Mouse (Mus musculus) kidney, embryonic 16.5 days (tissue): ENCODE data around the gene Tnni2. TPM values are rescaled to one million over a fixed set of nuclear protein-coding genes. Genes with fewer than 3 reads are reported as not detected.
A peak's percentile ranks its signal among the peaks of the same experiment; 100 is the strongest.

ENCODE experiments used
- ATAC-seq: fragments of 200-750 bp; cut with Nextera tagmentation; 2 replicates; pipeline ENCODE4 v1.8.0; 2017; ENCODE audit warnings: moderate TSS enrichment; ENCODE audit not compliant: low FRiP score, low TSS enrichment
- H3K27ac ChIP-seq: fragments of 300-500 bp; sonication (generic); 2 replicates; pipeline ENCODE4 v1.5.1; 2014; ENCODE audit warnings: low read length
- H3K27me3 ChIP-seq: fragments of 300-500 bp; sonication (generic); 2 replicates; pipeline ENCODE4 v1.6.1; 2014; ENCODE audit warnings: low read length, control low read depth, mixed read lengths; ENCODE audit not compliant: insufficient read depth
- H3K36me3 ChIP-seq: fragments of 300-500 bp; sonication (generic); 2 replicates; pipeline ENCODE4 v1.6.1; 2014; ENCODE audit warnings: low read length, control low read depth, mixed read lengths; ENCODE audit not compliant: insufficient read depth
- H3K4me1 ChIP-seq: fragments of 300-500 bp; sonication (generic); 2 replicates; pipeline ENCODE4 v1.6.1; 2014; ENCODE audit warnings: low read length, control low read depth, mixed read lengths; ENCODE audit not compliant: insufficient read depth
- H3K4me2 ChIP-seq: fragments of 300-500 bp; sonication (generic); replicated peaks from 2 replicates; pipeline ENCODE4 v1.6.1; 2014; ENCODE audit warnings: low read depth, low read length
- H3K4me3 ChIP-seq: fragments of 300-500 bp; sonication (generic); 2 replicates; pipeline ENCODE4 v1.5.1; 2014; ENCODE audit warnings: mild to moderate bottlenecking, low read length
- H3K9ac ChIP-seq: fragments of 300-500 bp; sonication (generic); replicated peaks from 2 replicates; pipeline ENCODE4 v1.6.1; 2014; ENCODE audit warnings: low read length
- H3K9me3 ChIP-seq: fragments of 300-500 bp; sonication (generic); 2 replicates; pipeline ENCODE4 v1.6.1; 2016; ENCODE audit warnings: low read length, control low read depth
- WGBS: fragments of 180-500 bp; shearing (Covaris S2); extraction: QIAGEN DNeasy Blood & Tissue Kit; methylation state at CpG from one replicate; pipeline ENCODE4 v1.1.7; 2014; 5-methylcytosine and 5-hydroxymethylcytosine counted together
- polyA plus RNA-seq: library from polyadenylated mRNA; unstranded; fragments of >200 nt; fragmentation: Nextera tagmentation; extraction: Ambion mirVana; gene quantifications from 2 replicates; pipeline ENCODE4 v1.2.1, GENCODE M21; 2015

Tnni2 gene
- polyA plus RNA-seq, 1 experiment from 2014 or later, result 12.0 TPM

DNA sequence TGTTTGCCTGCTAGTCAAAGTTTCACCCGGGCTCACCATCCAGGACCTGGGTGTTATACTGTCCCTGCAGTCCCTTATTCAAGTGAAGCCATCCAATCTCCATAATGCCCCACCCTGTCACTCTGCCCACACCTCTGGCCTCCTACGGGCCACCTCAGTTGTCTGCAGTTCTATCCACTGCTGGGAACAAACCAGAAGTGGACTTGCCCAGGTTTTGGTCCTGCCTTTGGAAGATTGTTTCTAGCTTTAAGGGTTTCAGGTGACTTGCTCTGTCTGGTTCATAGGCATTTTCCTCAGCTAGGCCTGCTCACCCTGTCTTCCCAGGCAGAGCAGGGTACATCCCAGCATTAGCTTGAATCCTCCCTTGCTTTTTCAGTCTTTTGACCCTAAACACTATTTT, 13.6 kb downstream of the Tnni2 start:
- Histone ChIP-seq H3K36me3 (no peaks in the 10 kb centered on the region), H3K27ac (peak overlapping the region; percentile 93), H3K27me3 (no peaks in the 10 kb centered on the region), H3K4me3 (no peak overlapping the region), H3K4me2 (no peak overlapping the region), H3K9ac (no peak overlapping the region; the same call in 1 of the 2 replicates), H3K4me1 (peaks cover 39% of the 10 kb centered on the region), H3K9me3 (no peaks in the 10 kb centered on the region)
- 40% methylated on average over 2 of the region's 2 CpGs for WGBS
- no peak for ATAC-seq

DNA sequence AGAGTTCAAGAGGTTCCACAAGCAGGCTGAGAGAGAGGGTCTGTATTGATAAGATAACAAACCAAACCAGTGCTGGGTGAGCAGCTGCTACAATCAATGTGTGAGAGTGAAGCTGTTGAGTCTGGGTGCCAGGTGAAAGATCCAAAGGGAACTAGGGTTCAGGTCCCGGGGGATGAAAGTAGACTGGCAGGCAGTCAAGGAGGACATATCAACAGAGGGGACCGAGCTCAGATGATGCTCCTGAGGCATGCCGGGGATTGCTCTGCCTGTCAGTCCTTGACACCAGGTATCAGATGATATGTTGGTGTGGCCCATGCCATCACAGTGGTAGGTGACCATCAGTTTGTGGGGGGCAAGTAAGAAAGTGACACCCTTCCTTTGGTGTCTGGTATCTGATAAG, 15.2 kb downstream of the Tnni2 start:
- peaks cover 39% of the 10 kb centered on the region for H3K4me1 ChIP-seq

DNA sequence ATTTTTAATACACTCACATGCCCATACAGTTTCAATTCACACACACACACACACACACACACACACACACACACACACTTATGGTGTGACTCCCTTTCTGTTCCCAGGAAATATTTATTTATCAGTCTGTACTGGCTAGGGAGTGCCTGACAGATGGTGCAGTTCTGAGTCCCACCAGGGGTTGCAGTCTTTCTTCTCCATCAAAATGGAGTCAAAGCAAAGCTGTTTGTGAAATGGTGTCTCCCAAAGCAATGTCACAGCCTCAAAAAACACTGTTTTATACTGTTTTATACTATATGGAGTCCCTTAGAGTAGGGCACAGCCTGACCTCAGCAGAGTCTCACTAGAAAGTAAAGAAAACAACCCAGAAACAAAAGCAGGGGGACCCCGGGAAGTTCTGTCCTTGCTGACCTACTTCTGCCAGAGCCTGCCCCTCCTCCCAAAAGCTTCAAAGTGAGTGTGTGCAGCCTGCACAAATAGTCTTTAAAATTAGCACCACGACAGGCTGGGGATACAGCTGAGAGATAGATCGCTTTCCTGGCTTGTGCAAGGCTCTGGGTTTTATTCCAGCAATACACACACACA, 15.7 kb downstream of the Tnni2 start:
- ATAC-seq, result peak; percentile 52
- Histone ChIP-seq H3K4me1 (peaks cover 39% of the 10 kb centered on the region), H3K4me2 (no peak overlapping the region), H3K36me3 (no peaks in the 10 kb centered on the region), H3K27ac (peak overlapping the region; percentile 93), H3K4me3 (no peak overlapping the region), H3K27me3 (no peaks in the 10 kb centered on the region), H3K9ac (peak overlapping the region; percentile 15; the same call in 1 of the 2 replicates), H3K9me3 (no peaks in the 10 kb centered on the region)
- WGBS, result 14% methylated on average over 3 of the region's 3 CpGs

More for the DNA sequence above, 15.2 kb downstream of the Tnni2 start:
- Histone ChIP-seq H3K27me3 (no peaks in the 10 kb centered on the region), H3K4me3 (no peak overlapping the region), H3K9me3 (no peaks in the 10 kb centered on the region), H3K27ac (peak overlapping the region; percentile 93), H3K9ac (peak overlapping the region; percentile 20; the same call in 1 of the 2 replicates), H3K4me2 (no peak overlapping the region), H3K36me3 (no peaks in the 10 kb centered on the region)
- 77% methylated on average over 3 of the region's 3 CpGs for WGBS
- ATAC-seq, result no peak

DNA sequence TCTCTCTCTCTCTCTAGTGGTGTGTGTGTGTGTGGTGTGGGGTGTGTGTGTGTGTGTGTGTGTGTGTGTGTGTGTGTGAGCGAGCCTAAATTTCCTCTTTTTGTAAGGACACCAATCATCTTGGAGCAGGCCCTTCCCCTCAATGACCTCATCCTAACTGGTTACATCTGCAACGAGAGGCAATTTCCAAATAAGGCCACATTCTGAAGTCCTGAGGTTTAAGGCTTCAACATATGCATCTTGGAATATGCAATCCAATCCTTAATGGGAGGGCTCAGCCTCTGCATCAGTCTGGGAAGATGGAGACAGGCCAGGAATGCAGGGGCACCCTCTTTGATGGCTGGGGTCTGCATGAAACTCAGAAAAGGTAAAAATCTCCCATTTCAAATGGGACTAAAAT, 16.4 kb downstream of the Tnni2 start:
- Histone ChIP-seq H3K9me3 (no peaks in the 10 kb centered on the region), H3K4me2 (no peak overlapping the region), H3K27me3 (no peaks in the 10 kb centered on the region), H3K36me3 (no peaks in the 10 kb centered on the region), H3K27ac (peak overlapping the region; percentile 93), H3K9ac (no peak overlapping the region; the same call in 1 of the 2 replicates), H3K4me3 (no peak overlapping the region), H3K4me1 (peaks cover 37% of the 10 kb centered on the region)
- peak; percentile 50 for ATAC-seq
- 23% methylated on average over 2 of the region's 2 CpGs for WGBS

GRCm38 (mm10) chr7:142458676-142459298, 17.2 kb downstream of the Tnni2 start:
- Histone ChIP-seq H3K9ac (no peak overlapping the region), H3K27ac (peak overlapping the region; percentile 93), H3K36me3 (no peaks in the 10 kb centered on the region), H3K4me1 (peaks cover 34% of the 10 kb centered on the region), H3K4me3 (no peak overlapping the region), H3K27me3 (no peaks in the 10 kb centered on the region), H3K4me2 (no peak overlapping the region), H3K9me3 (no peaks in the 10 kb centered on the region)
- ATAC-seq, result no peak
- WGBS, result 77% methylated on average over 5 of the region's 5 CpGs

DNA sequence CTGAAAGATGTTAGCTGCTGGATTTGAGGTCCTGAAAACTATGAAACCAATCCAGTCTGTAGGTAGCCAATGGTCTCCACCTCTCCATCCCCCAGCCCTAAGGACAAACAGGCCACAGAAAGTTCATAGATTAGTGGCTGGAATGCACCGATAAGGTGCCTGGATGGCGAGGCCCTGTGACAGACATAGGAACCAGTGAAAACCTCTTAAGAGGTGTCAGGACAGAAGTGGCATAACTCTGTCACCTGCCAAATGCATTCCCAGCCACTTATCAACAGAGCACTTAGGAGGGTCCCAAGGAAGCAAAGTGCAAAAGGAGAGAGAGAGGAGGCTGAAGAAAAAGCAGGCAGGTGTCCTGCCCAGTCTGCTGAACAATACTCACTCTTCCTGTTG, 17.7 kb downstream of the Tnni2 start:
- H3K4me3 ChIP-seq, result no peak overlapping the region
- ATAC-seq, result no peak
- H3K27me3 ChIP-seq, result no peaks in the 10 kb centered on the region
- H3K4me2 ChIP-seq, result no peak overlapping the region
- H3K9ac ChIP-seq, result no peak overlapping the region
- 73% methylated on average over 2 of the region's 2 CpGs for WGBS
- H3K4me1 ChIP-seq, result peaks cover 29% of the 10 kb centered on the region
- H3K9me3 ChIP-seq, result no peaks in the 10 kb centered on the region
- H3K27ac ChIP-seq, result peak overlapping the region; percentile 93
- no peaks in the 10 kb centered on the region for H3K36me3 ChIP-seq

- H3K27ac ChIP-seq, result no peak within 1 kb of the TSS
- H3K4me3 ChIP-seq, result no peak within 1 kb of the TSS
- no peak within 1 kb of the TSS for H3K9ac ChIP-seq
- ATAC-seq, result no peak
- peaks cover 20% of the 10 kb centered on the region for H3K4me1 ChIP-seq
- H3K9me3 ChIP-seq, result no peaks in the 10 kb centered on the region
- H3K27me3 ChIP-seq, result no peaks in the 10 kb centered on the region
- 94% methylated on average over 7 of the region's 7 CpGs for WGBS
- H3K4me2 ChIP-seq, result no peak within 1 kb of the TSS
- no peaks in the 10 kb centered on the region for H3K36me3 ChIP-seq
These were observed 19.0 kb downstream of the Tnni2 start, which contains the start of gene Lsp1 for GRCm38 (mm10) chr7:142460636-142461077. Gene Lsp1 (plus strand): TSS chr7:142460809.

- H3K9ac ChIP-seq, result no peak overlapping the region
- no peak overlapping the region for H3K4me2 ChIP-seq
- H3K4me1 ChIP-seq, result peaks cover 12% of the 10 kb centered on the region
- H3K36me3 ChIP-seq, result no peaks in the 10 kb centered on the region
- 88% methylated on average over 2 of the region's 2 CpGs for WGBS
- ATAC-seq, result no peak
- no peak overlapping the region for H3K4me3 ChIP-seq
- no peak overlapping the region for H3K27ac ChIP-seq
- no peaks in the 10 kb centered on the region for H3K27me3 ChIP-seq
- H3K9me3 ChIP-seq, result no peaks in the 10 kb centered on the region
These were observed 19.8 kb downstream of the Tnni2 start for GRCm38 (mm10) chr7:142461446-142461845.

GRCm38 (mm10) chr7:142462190-142462589, 20.6 kb downstream of the Tnni2 start:
- Histone ChIP-seq H3K4me2 (no peak overlapping the region), H3K9me3 (no peaks in the 10 kb centered on the region), H3K27ac (no peak overlapping the region), H3K4me3 (no peak overlapping the region), H3K27me3 (no peaks in the 10 kb centered on the region), H3K4me1 (peaks cover 7% of the 10 kb centered on the region), H3K36me3 (no peaks in the 10 kb centered on the region), H3K9ac (no peak overlapping the region)
- WGBS, result 74% methylated on average over 6 of the region's 6 CpGs
- ATAC-seq, result no peak

DNA sequence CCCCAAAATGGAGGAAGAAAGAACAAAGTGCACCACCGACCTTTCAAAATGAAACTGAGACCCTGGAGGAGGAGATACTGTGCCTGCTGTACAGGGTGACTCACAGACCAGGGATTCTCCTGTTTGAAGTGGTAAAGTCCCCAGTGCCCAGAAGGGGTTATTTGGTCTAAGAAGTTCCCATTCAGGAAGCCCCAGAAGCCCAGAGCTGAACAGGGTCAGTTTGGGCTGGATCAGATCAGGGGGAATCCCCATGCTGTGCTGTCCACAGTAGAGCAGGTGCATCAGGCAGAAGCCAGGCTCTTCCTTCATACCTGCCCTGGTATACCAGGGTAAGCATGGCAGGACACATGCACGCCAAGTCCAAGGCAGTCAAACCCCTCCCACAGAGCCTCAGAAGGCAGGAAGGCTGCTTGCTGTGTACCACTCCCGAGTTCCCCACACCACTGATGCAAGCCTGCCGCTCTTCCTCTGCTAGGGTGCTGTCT, 21.0 kb downstream of the Tnni2 start:
- Histone ChIP-seq H3K9me3 (no peaks in the 10 kb centered on the region), H3K27me3 (no peaks in the 10 kb centered on the region), H3K4me3 (no peak overlapping the region), H3K9ac (no peak overlapping the region), H3K27ac (no peak overlapping the region), H3K4me1 (peaks cover 2% of the 10 kb centered on the region; the same call in 1 of the 2 replicates), H3K4me2 (no peak overlapping the region), H3K36me3 (no peaks in the 10 kb centered on the region)
- 68% methylated on average over 4 of the region's 4 CpGs for WGBS
- ATAC-seq, result no peak
